7 mouse cellular contexts compared by ENCODE assay signal in genomic region chr6:54595330-54595878, GRCm38 (mm10). TPM values are rescaled to one million over a fixed set of nuclear protein-coding genes. Genes with fewer than 3 reads are reported as not detected.
A peak's percentile ranks its signal among the peaks of the same experiment; 100 is the strongest.
DNase-seq lines count a peak whose midpoint lies in the region; ATAC-seq and TF ChIP-seq lines count a peak whose summit lies in the region.

No protein-coding gene starts in this region.

- no peaks in the 10 kb centered on the region for H3K27me3 ChIP-seq in lung, postnatal 0 days (replicated peaks; ENCODE audit: insufficient read depth, low read length)
- H3K27me3 ChIP-seq in embryonic facial prominence, embryonic 14.5 days (replicated peaks; ENCODE audit: control insufficient read depth, insufficient read depth, low read length), result no peaks in the 10 kb centered on the region
- no peaks in the 10 kb centered on the region for H3K27me3 ChIP-seq in limb, embryonic 10.5 days (ENCODE audit: low read depth, poor library complexity, severe bottlenecking)
- no peaks in the 10 kb centered on the region for H3K27me3 ChIP-seq in stomach, embryonic 14.5 days (ENCODE audit: control insufficient read depth, insufficient read depth, low read length)

- no peak for TF ChIP-seq CTCF in lung, postnatal 0 days (IDR thresholded peaks at IDR 0.05)

- H3K4me2 ChIP-seq in lung, postnatal 0 days (replicated peaks; ENCODE audit: low read depth, low read length), result peak overlapping the region; percentile 97
- peak overlapping the region; percentile 76 for H3K4me2 ChIP-seq in embryonic facial prominence, embryonic 14.5 days (ENCODE audit: low read depth, low read length)
- H3K4me2 ChIP-seq in stomach, embryonic 14.5 days (replicated peaks; ENCODE audit: low read depth, low read length), result peak overlapping the region; percentile 62

- H3K27ac ChIP-seq in lung, postnatal 0 days (ENCODE audit: low read length), result peak overlapping the region; percentile 82
- 0 out of 2 replicates have a peak overlapping the region, but pooled peaks have one; percentile 13 for H3K27ac ChIP-seq in embryonic facial prominence, embryonic 14.5 days (replicated peaks; ENCODE audit: low read depth, low read length)
- H3K27ac ChIP-seq in limb, embryonic 10.5 days, result peak overlapping the region; percentile 91
- H3K27ac ChIP-seq in stomach, embryonic 14.5 days (ENCODE audit: low read length), result peak overlapping the region; percentile 62

- ATAC-seq in lung, postnatal 0 days, result peak; percentile 7; the same call in 1 of the 2 replicates
- peak; percentile 7; the same call in 1 of the 2 replicates for ATAC-seq in embryonic facial prominence, embryonic 14.5 days (ENCODE audit: low read depth)
- no peak for ATAC-seq in stomach, embryonic 14.5 days (ENCODE audit: insufficient number of reproducible peaks, insufficient read depth, low FRiP score, low read depth)

- H3K4me1 ChIP-seq in lung, postnatal 0 days (ENCODE audit: insufficient read depth, low read depth, low read length), result peaks cover 7% of the 10 kb centered on the region; the same call in 1 of the 2 replicates
- H3K4me1 ChIP-seq in embryonic facial prominence, embryonic 14.5 days (ENCODE audit: control insufficient read depth, insufficient read depth, low read length), result peaks cover 21% of the 10 kb centered on the region
- H3K4me1 ChIP-seq in limb, embryonic 10.5 days, result peaks cover 35% of the 10 kb centered on the region
- H3K4me1 ChIP-seq in stomach, embryonic 14.5 days (ENCODE audit: control insufficient read depth, insufficient read depth, low read length), result peaks cover 12% of the 10 kb centered on the region

- H3K36me3 ChIP-seq in lung, postnatal 0 days (ENCODE audit: insufficient read depth, low read length), result no peaks in the 10 kb centered on the region
- no peaks in the 10 kb centered on the region for H3K36me3 ChIP-seq in embryonic facial prominence, embryonic 14.5 days (ENCODE audit: control insufficient read depth, insufficient read depth, low read length)
- no peaks in the 10 kb centered on the region for H3K36me3 ChIP-seq in limb, embryonic 10.5 days
- no peaks in the 10 kb centered on the region for H3K36me3 ChIP-seq in stomach, embryonic 14.5 days (ENCODE audit: control insufficient read depth, insufficient read depth, low read length)

- peak overlapping the region; percentile 69 for H3K9ac ChIP-seq in lung, postnatal 0 days (replicated peaks; ENCODE audit: low read depth)
- H3K9ac ChIP-seq in embryonic facial prominence, embryonic 14.5 days (ENCODE audit: low read depth, low read length), result peak overlapping the region; percentile 88
- H3K9ac ChIP-seq in stomach, embryonic 14.5 days (replicated peaks; ENCODE audit: low read depth, low read length), result peak overlapping the region; percentile 56

- H3K4me3 ChIP-seq in lung, postnatal 0 days (ENCODE audit: low read depth, low read length), result peak overlapping the region; percentile 80
- H3K4me3 ChIP-seq in embryonic facial prominence, embryonic 14.5 days (ENCODE audit: low read depth, low read length), result peak overlapping the region; percentile 85
- peak overlapping the region; percentile 95 for H3K4me3 ChIP-seq in limb, embryonic 10.5 days
- peak overlapping the region; percentile 85 for H3K4me3 ChIP-seq in stomach, embryonic 14.5 days (ENCODE audit: low read depth, low read length)

- H3K9me3 ChIP-seq in lung, postnatal 0 days (ENCODE audit: low read length), result no peaks in the 10 kb centered on the region
- H3K9me3 ChIP-seq in embryonic facial prominence, embryonic 14.5 days (ENCODE audit: control insufficient read depth, low read length), result no peaks in the 10 kb centered on the region
- no peaks in the 10 kb centered on the region for H3K9me3 ChIP-seq in limb, embryonic 10.5 days (replicated peaks)
- no peaks in the 10 kb centered on the region for H3K9me3 ChIP-seq in stomach, embryonic 14.5 days (ENCODE audit: control insufficient read depth, low read depth, low read length)

- WGBS in lung, postnatal 0 days, result under 1% methylated on average over 32 of the region's 48 CpGs
- 0% methylated on average over 21 of the region's 48 CpGs for WGBS in embryonic facial prominence, embryonic 14.5 days
- WGBS in limb, embryonic 10.5 days, result 3% methylated on average over 48 of the region's 48 CpGs
- WGBS in stomach, embryonic 14.5 days, result under 1% methylated on average over 35 of the region's 48 CpGs

- TF ChIP-seq EP300 in lung, postnatal 0 days (IDR thresholded peaks at IDR 0.05), result no peak

- no peak for DNase-seq in lung, postnatal 0 days (ENCODE audit: low spot score)
- no peak for DNase-seq in lung, postnatal 25 days (ENCODE audit: low spot score)
- no peak for DNase-seq in embryonic facial prominence, embryonic 14.5 days (ENCODE audit: low spot score)
- no peak for DNase-seq in limb, embryonic 10.5 days (ENCODE audit: low spot score)
- no peak for DNase-seq in frontal cortex, postnatal 10 days (ENCODE audit: low spot score in 2 of 2)
- no peak for DNase-seq in cerebellum, adult 8-10 months

RNA-seq across cellular contexts. Expression of gene Plekha8, which starts 0.5 kb away (rescaled TPM):
- polyA plus RNA-seq in lung, postnatal 0 days (2015; fragmentation: Nextera tagmentation; extraction: Ambion mirVana), result 4.0 and 4.7 TPM in 2 replicates
- polyA plus RNA-seq in embryonic facial prominence, embryonic 14.5 days (2014; fragmentation: Nextera tagmentation; extraction: Ambion mirVana), result 10.1 and 11.1 TPM in 2 replicates
- 17.1 and 21.8 TPM in 2 replicates for polyA plus RNA-seq in limb, embryonic 10.5 days (2016; fragmentation: Nextera tagmentation; extraction: Ambion mirVana)
- polyA plus RNA-seq in stomach, embryonic 14.5 days (2014; fragmentation: Nextera tagmentation; extraction: Ambion mirVana), result 9.8 and 10.2 TPM in 2 replicates

RNA-seq across cellular contexts. Expression of gene Fkbp14, which starts 1.7 kb away (rescaled TPM):
- 13.6 and 16.1 TPM in 2 replicates for polyA plus RNA-seq in lung, postnatal 0 days (2015; fragmentation: Nextera tagmentation; extraction: Ambion mirVana)
- polyA plus RNA-seq in embryonic facial prominence, embryonic 14.5 days (2014; fragmentation: Nextera tagmentation; extraction: Ambion mirVana), result 74.6 and 81.1 TPM in 2 replicates
- polyA plus RNA-seq in limb, embryonic 10.5 days (2016; fragmentation: Nextera tagmentation; extraction: Ambion mirVana), result 8.7 and 14.2 TPM in 2 replicates
- 33.1 and 36.7 TPM in 2 replicates for polyA plus RNA-seq in stomach, embryonic 14.5 days (2014; fragmentation: Nextera tagmentation; extraction: Ambion mirVana)

RNA-seq across cellular contexts. Expression of gene Scrn1, which starts 29.1 kb away (rescaled TPM):
- 2.8 TPM in 2 replicates for polyA plus RNA-seq in lung, postnatal 0 days (2015; fragmentation: Nextera tagmentation; extraction: Ambion mirVana)
- polyA plus RNA-seq in embryonic facial prominence, embryonic 14.5 days (2014; fragmentation: Nextera tagmentation; extraction: Ambion mirVana), result 12.8 and 13.8 TPM in 2 replicates
- 2.6 and 7.8 TPM in 2 replicates for polyA plus RNA-seq in limb, embryonic 10.5 days (2016; fragmentation: Nextera tagmentation; extraction: Ambion mirVana)
- 12.3 and 14.0 TPM in 2 replicates for polyA plus RNA-seq in stomach, embryonic 14.5 days (2014; fragmentation: Nextera tagmentation; extraction: Ambion mirVana)

Comparison
In these comparisons a context has a peak if more than half of its experiments do, and no peak if none do; other contexts are left out.
1. H3K27ac ChIP-seq: peak in every context shown above with its lines; median percentile 91 in limb, embryonic 10.5 days; 82 in lung, postnatal 0 days; 62 in stomach, embryonic 14.5 days; 13 in embryonic facial prominence, embryonic 14.5 days.